Mouse (Mus musculus) ES-E14 (cell line): ENCODE data around the gene Macf1. TPM values are rescaled to one million over a fixed set of nuclear protein-coding genes. Genes with fewer than 3 reads are reported as not detected.

Experiments
- DNase-seq: peaks from one replicate; pipeline ENCODE4 v3.0.0-alpha.2; 2013; ENCODE audit warnings: low read depth, low spot score
- H3K27ac ChIP-seq: 2 replicates; pipeline ENCODE4 v1.5.1; 2012; ENCODE audit warnings: low read depth, mild to moderate bottlenecking, low read length, moderate library complexity, mixed read lengths; ENCODE audit not compliant: poor library complexity, insufficient read depth, severe bottlenecking
- H3K36me3 ChIP-seq: 2 replicates; pipeline ENCODE4 v1.6.1; 2012; ENCODE audit warnings: mild to moderate bottlenecking, low read length, moderate library complexity, mixed read lengths; ENCODE audit not compliant: control insufficient read depth, poor library complexity, insufficient read depth, severe bottlenecking
- H3K4me1 ChIP-seq, 2 experiments: fragments of 150-350 bp in 1 of 2; sonication (generic) in 1 of 2; 2 replicates each; pipeline ENCODE4 v1.6.1; 2012; ENCODE audit warnings: low read length in 2 of 2, mild to moderate bottlenecking in 1 of 2, mixed read lengths in 1 of 2; ENCODE audit not compliant: control insufficient read depth in 2 of 2, insufficient read depth in 2 of 2, poor library complexity in 1 of 2
- H3K4me3 ChIP-seq, 2 experiments: fragments of 150-350 bp in 1 of 2; sonication (generic) in 1 of 2; 2 replicates each; pipeline ENCODE4 v1.5.1; 2012; ENCODE audit warnings: low read length in 2 of 2, low read depth in 1 of 2, mild to moderate bottlenecking in 1 of 2, mixed read lengths in 1 of 2; ENCODE audit not compliant: insufficient read depth in 1 of 2, poor library complexity in 1 of 2, severe bottlenecking in 1 of 2
- H3K9ac ChIP-seq: 2 replicates; pipeline ENCODE4 v1.6.1; 2012; ENCODE audit warnings: low read depth, mild to moderate bottlenecking, low read length, mixed read lengths; ENCODE audit not compliant: poor library complexity, insufficient read depth, severe bottlenecking
- H3K9me3 ChIP-seq: fragments of 150-350 bp; sonication (generic); 2 replicates; pipeline ENCODE4 v1.6.1; 2012; ENCODE audit warnings: low read depth, mild to moderate bottlenecking, low read length; ENCODE audit not compliant: control insufficient read depth, insufficient read depth
- CHD2 ChIP-seq: IDR thresholded peaks from 2 replicates; pipeline ENCODE4 v1.6.1; 2014; ENCODE audit warnings: mild to moderate bottlenecking, low read depth, low read length, inconsistent platforms
- HCFC1 ChIP-seq: IDR thresholded peaks from 2 replicates; pipeline ENCODE4 v1.6.1; 2012; ENCODE audit warnings: low read length, inconsistent platforms, borderline replicate concordance; ENCODE audit not compliant: insufficient read depth
- MAFK ChIP-seq: IDR thresholded peaks from 2 replicates; pipeline ENCODE4 v1.6.1; 2014; ENCODE audit warnings: mild to moderate bottlenecking, low read depth, low read length, inconsistent platforms; ENCODE audit not compliant: insufficient read depth
- ZC3H11A ChIP-seq: IDR thresholded peaks from 2 replicates; pipeline ENCODE4 v1.6.1; 2012; ENCODE audit warnings: low read depth, mild to moderate bottlenecking, inconsistent platforms, low read length, borderline replicate concordance
- ZNF384 ChIP-seq: IDR thresholded peaks from 2 replicates; pipeline ENCODE4 v1.6.1; 2012; ENCODE audit warnings: low read depth, low read length, inconsistent platforms
- in situ Hi-C, 2 experiments: fragments of 600-800 bp; cut with MboI; formaldehyde crosslinking; loops; one replicate each; pipeline ENCODE4 v1.15.1; 2025; ENCODE audit warnings: low sequenced_read_pairs in 2 of 2, inconsistent platforms in 1 of 2; ENCODE audit not compliant: unreplicated experiment in 2 of 2
- total RNA-seq: library from RNA; depleted of rRNA; stranded (reverse); fragments of 300-350 nt; gene quantifications from 2 replicates; pipeline ENCODE4 v1.2.3, GENCODE M21; 2012

The Macf1 gene
- total RNA-seq, 1 experiment: 277 TPM

DNA sequence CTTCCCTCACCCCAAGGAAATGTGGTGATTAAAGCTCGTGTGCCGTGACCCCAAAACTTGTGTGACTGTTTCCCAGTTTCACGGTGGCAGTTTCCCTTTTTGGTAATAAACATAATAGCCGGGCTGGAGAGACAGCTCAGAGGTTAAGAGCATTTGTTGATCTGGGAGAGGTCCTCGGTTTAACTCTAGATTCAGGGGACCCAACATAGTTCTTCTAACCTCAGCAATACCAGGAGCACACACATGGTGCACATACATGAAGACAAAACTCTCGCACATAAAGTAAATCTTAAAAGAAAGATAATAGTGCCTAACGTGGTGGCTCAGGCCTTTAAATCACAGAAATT, 34.2 kb upstream of the Macf1 start:
- Histone ChIP-seq H3K4me1 (peaks cover 0 to 4% of the 10 kb centered on the region in 2 experiments; a peak in 1 of 4 replicates), H3K9ac (peak overlapping the region; percentile 29; the same call in 1 of the 2 replicates), H3K36me3 (peaks cover 2% of the 10 kb centered on the region), H3K9me3 (no peaks in the 10 kb centered on the region), H3K27ac (no peak overlapping the region), H3K4me3 (peak overlapping the region; percentile 15 to 98; a peak in 3 of 4 replicates)
- TF ChIP-seq MAFK (no peak), ZC3H11A (no peak), CHD2 (no peak), ZNF384 (no peak), HCFC1 (no peak)
- in situ Hi-C loops: no loop called here
- no peak for DNase-seq

DNA sequence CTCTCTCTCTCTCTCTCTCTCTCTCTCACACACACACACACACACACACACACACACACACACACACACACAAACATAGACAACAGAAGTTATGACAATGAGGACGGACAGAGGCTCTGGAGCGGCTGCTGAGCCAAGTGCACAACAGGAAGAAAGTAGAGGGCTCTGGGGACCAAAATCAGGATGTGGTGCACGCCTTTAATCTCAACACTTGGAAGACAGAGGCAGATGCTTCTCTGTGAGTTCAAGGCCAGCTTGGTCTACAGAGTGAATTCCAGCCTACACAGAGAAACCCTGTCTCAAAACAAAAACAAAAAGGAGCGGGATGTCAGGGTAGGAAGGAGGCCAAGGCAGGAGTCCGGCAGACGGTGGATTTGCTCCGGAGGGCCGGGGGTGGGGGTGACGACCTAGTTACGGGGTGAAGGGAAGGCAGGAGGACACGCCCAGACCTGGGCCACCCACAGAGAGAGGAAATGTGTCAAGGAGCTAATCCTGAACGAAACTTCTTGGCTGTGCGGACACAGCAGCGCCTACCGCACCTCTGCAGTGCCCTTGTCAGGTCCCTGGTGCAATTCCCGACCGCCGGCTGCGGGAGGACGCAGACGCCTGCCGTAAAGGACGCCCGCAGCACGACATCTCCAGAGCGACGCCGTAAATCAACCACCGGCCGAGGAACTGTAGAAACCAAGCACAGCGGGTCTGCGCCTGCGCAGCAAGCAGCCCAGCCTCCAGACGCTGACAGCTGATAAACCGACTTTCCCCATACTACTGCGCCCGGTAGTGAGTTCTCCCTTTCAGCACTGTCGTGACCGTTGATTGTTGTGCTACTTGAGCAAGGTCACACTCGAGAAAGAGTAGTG, 33.6 kb upstream of the Macf1 start, which contains the start of gene Ndufs5:
Ndufs5 (minus strand) TSS at position 629 of the 860 bp plus-strand sequence.
- Histone ChIP-seq H3K9ac (peak within 1 kb of the TSS; percentile 70), H3K27ac (no peak within 1 kb of the TSS), H3K4me3 (peak within 1 kb of the TSS; percentile 69 to 98), H3K4me1 (peaks cover 0 to 4% of the 10 kb centered on the region in 2 experiments; a peak in 1 of 4 replicates), H3K9me3 (no peaks in the 10 kb centered on the region), H3K36me3 (peaks cover 2% of the 10 kb centered on the region)
- in situ Hi-C loops: no loop called here
- peak; percentile 93 for DNase-seq
- TF ChIP-seq MAFK: no peak

DNA sequence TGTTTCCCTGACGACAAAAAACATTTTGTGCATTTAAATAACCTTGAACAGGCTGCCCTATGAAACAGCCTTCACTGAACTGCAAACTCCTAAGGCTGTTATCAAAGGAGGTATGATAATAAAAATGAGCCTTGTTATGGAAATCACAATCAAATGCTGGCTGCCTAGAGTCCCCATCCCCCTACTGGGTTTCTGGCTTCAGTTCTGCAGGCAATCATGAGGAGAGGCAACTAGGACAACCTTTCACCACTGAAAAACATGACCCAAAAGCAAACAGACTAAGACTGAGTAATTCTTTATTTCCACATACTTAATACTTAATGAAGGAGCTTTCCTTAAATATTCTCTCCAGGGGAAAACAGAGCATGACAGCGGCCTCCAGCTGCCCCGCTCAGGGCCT, 28.3 kb upstream of the Macf1 start:
- Histone ChIP-seq H3K9ac (no peak overlapping the region), H3K27ac (no peak overlapping the region), H3K9me3 (no peaks in the 10 kb centered on the region), H3K4me3 (no peak overlapping the region), H3K36me3 (peaks cover 2% of the 10 kb centered on the region), H3K4me1 (0 out of 4 replicates have a peak, but pooled peaks cover 0 to 3% of the 10 kb centered on the region in 2 experiments)
- in situ Hi-C loops: no loop called here
- TF ChIP-seq ZC3H11A (no peak), ZNF384 (no peak), CHD2 (no peak), MAFK (no peak), HCFC1 (no peak)
- DNase-seq: no peak

DNA sequence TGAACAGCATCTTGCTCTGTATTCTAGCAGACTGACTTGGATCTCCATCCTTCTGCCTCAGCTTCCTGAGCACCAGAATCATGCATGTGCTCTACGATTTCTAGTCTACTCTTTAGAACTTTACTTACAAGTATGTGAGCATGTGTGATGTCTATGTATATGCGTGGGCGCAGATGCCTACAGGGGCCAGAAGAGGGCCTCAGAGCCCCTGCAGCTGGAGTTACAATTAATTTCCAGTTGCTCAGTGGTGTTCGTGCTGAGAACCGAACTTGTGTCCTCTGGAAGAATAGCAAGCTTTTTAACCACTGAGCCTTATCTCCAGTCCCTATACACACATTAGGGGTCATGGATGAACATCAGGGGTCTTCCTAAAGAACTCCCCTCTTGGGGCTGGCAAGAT, 23.2 kb upstream of the Macf1 start:
- in situ Hi-C loops: no loop called here
- TF ChIP-seq ZNF384 (no peak), HCFC1 (no peak), CHD2 (no peak), ZC3H11A (no peak)
- Histone ChIP-seq H3K4me1 (no peaks in the 10 kb centered on the region), H3K9me3 (no peaks in the 10 kb centered on the region), H3K9ac (no peak overlapping the region), H3K27ac (no peak overlapping the region), H3K4me3 (no peak overlapping the region), H3K36me3 (no peaks in the 10 kb centered on the region)
- DNase-seq: no peak

DNA sequence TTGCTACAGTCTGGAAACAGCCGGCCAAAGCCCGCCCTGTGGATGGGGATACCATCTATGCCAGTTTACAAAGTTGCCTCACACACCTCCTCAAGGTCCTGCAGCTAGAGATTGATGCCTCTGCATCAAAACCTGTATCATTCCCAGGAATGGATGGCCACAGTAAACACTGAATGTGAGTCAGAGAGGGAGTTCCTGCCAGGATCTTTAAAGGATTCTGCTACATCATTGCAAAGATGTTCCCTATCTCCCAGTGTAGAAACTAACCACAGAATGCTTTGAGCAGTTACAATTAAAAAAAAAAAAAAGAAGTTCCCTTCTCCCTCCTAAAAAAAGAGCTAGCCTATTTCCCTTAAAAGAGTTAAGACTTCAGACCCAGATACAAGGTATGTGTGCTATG, 21.2 kb upstream of the Macf1 start:
- Histone ChIP-seq H3K9ac (no peak overlapping the region), H3K36me3 (no peaks in the 10 kb centered on the region), H3K27ac (no peak overlapping the region), H3K4me3 (no peak overlapping the region), H3K9me3 (no peaks in the 10 kb centered on the region), H3K4me1 (no peaks in the 10 kb centered on the region)
- DNase-seq: no peak
- TF ChIP-seq MAFK: no peak
- no peak for TF ChIP-seq CHD2
- TF ChIP-seq ZNF384: no peak
- TF ChIP-seq ZC3H11A: no peak
- TF ChIP-seq HCFC1: no peak
- in situ Hi-C loops: no loop called here
